Mouse (Mus musculus): ENCODE results near the gene Cables2. TPM values are rescaled to one million over a fixed set of nuclear protein-coding genes. Genes with fewer than 3 reads are reported as not detected.

The Cables2 gene
- 11.5 TPM for polyA plus RNA-seq (2014; fragmentation: Illumina TruSeq; extraction: RNeasy Lipid Tissue Mini Kit (QIAGEN cat#74804); ENCODE audit: low read depth, low replicate concordance)

GRCm38 (mm10) chr2:180273394-180274244 is at the start of gene Cables2:
Cables2 (minus strand) TSS chr2:180273496.

GRCm38 (mm10) chr2:180289440-180290108 is 16.3 kb upstream of the Cables2 start, which contains the start of gene Rbbp8nl:
Rbbp8nl (minus strand) TSS chr2:180289879.

GRCm38 (mm10) chr2:180257001-180257521 is 16.2 kb downstream of the Cables2 start, which contains the start of gene Rps21:
Rps21 (plus strand) TSS chr2:180257377.

GRCm38 (mm10) chr2:180225762-180226378 is 47.4 kb downstream of the Cables2 start, which contains the start of gene Lama5:
Lama5 (minus strand) TSS chr2:180225859.

Other genes with a start within 250 kb of the Cables2 start
- 19.6 TPM for gene Lsm14b, start 248.5 kb downstream of the Cables2 start, polyA plus RNA-seq (2014; fragmentation: Illumina TruSeq; extraction: RNeasy Lipid Tissue Mini Kit (QIAGEN cat#74804); ENCODE audit: low read depth, low replicate concordance)
- 59.1 TPM for gene Psma7, start 231.1 kb downstream of the Cables2 start, polyA plus RNA-seq (2014; fragmentation: Illumina TruSeq; extraction: RNeasy Lipid Tissue Mini Kit (QIAGEN cat#74804); ENCODE audit: low read depth, low replicate concordance)
- 4.0 TPM for gene Ss18l1, start 231.0 kb downstream of the Cables2 start, polyA plus RNA-seq (2014; fragmentation: Illumina TruSeq; extraction: RNeasy Lipid Tissue Mini Kit (QIAGEN cat#74804); ENCODE audit: low read depth, low replicate concordance)
- gene Mtg2, start 202.9 kb downstream of the Cables2 start, polyA plus RNA-seq (2014; fragmentation: Illumina TruSeq; extraction: RNeasy Lipid Tissue Mini Kit (QIAGEN cat#74804); ENCODE audit: low read depth, low replicate concordance): 1.9 TPM
- not detected for gene Hrh3, start 169.0 kb downstream of the Cables2 start, polyA plus RNA-seq (2014; fragmentation: Illumina TruSeq; extraction: RNeasy Lipid Tissue Mini Kit (QIAGEN cat#74804); ENCODE audit: low read depth, low replicate concordance)
- 25.0 TPM for gene Osbpl2, start 154.2 kb downstream of the Cables2 start, polyA plus RNA-seq (2014; fragmentation: Illumina TruSeq; extraction: RNeasy Lipid Tissue Mini Kit (QIAGEN cat#74804); ENCODE audit: low read depth, low replicate concordance)
- gene Adrm1, start 102.0 kb downstream of the Cables2 start, polyA plus RNA-seq (2014; fragmentation: Illumina TruSeq; extraction: RNeasy Lipid Tissue Mini Kit (QIAGEN cat#74804); ENCODE audit: low read depth, low replicate concordance): 20.7 TPM
- 0.26 TPM for gene Lama5, start 47.6 kb downstream of the Cables2 start, polyA plus RNA-seq (2014; fragmentation: Illumina TruSeq; extraction: RNeasy Lipid Tissue Mini Kit (QIAGEN cat#74804); ENCODE audit: low read depth, low replicate concordance)
- gene Rps21, start 16.1 kb downstream of the Cables2 start, polyA plus RNA-seq (2014; fragmentation: Illumina TruSeq; extraction: RNeasy Lipid Tissue Mini Kit (QIAGEN cat#74804); ENCODE audit: low read depth, low replicate concordance): 101 TPM
- gene Rbbp8nl, start 16.4 kb upstream of the Cables2 start, polyA plus RNA-seq (2014; fragmentation: Illumina TruSeq; extraction: RNeasy Lipid Tissue Mini Kit (QIAGEN cat#74804); ENCODE audit: low read depth, low replicate concordance): not detected
- gene Gata5, start 61.2 kb upstream of the Cables2 start, polyA plus RNA-seq (2014; fragmentation: Illumina TruSeq; extraction: RNeasy Lipid Tissue Mini Kit (QIAGEN cat#74804); ENCODE audit: low read depth, low replicate concordance): not detected
- gene Slco4a1, start 182.7 kb upstream of the Cables2 start, polyA plus RNA-seq (2014; fragmentation: Illumina TruSeq; extraction: RNeasy Lipid Tissue Mini Kit (QIAGEN cat#74804); ENCODE audit: low read depth, low replicate concordance): not detected
- gene Ntsr1, start 226.5 kb upstream of the Cables2 start, polyA plus RNA-seq (2014; fragmentation: Illumina TruSeq; extraction: RNeasy Lipid Tissue Mini Kit (QIAGEN cat#74804); ENCODE audit: low read depth, low replicate concordance): not detected